Mouse (Mus musculus) E14TG2a.4 (cell line): ENCODE data around the gene Vcl.

Experiments used
- H3K27me3 ChIP-seq: 2 replicates; pipeline ENCODE4 v1.6.1; 2014; ENCODE audit warnings: low read length, control low read depth; ENCODE audit not compliant: insufficient read depth
- H3K36me3 ChIP-seq: 2 replicates; pipeline ENCODE4 v1.6.1; 2014; ENCODE audit warnings: low read length, control low read depth; ENCODE audit not compliant: insufficient read depth
- H3K4me1 ChIP-seq: replicated peaks from 2 replicates; pipeline ENCODE4 v1.6.1; 2014; ENCODE audit warnings: low read depth, low read length, control low read depth
- H3K4me3 ChIP-seq: replicated peaks from 2 replicates; pipeline ENCODE4 v1.5.1; 2014; ENCODE audit warnings: mild to moderate bottlenecking, low read length
- H3K9me3 ChIP-seq: 2 replicates; pipeline ENCODE4 v1.6.1; 2014; ENCODE audit warnings: low read length, control low read depth
- CTCF ChIP-seq: conservative IDR thresholded peaks from 2 replicates; pipeline ENCODE4 v1.5.1; 2014; ENCODE audit warnings: low read length
- NANOG ChIP-seq: IDR thresholded peaks from 2 replicates; pipeline ENCODE4 v1.6.1; 2014; ENCODE audit warnings: borderline replicate concordance, low read length, mixed read lengths
- POU5F1 ChIP-seq: IDR thresholded peaks from 2 replicates; pipeline ENCODE4 v1.6.1; 2014; ENCODE audit warnings: low read length, borderline replicate concordance

Gene Vcl

DNA sequence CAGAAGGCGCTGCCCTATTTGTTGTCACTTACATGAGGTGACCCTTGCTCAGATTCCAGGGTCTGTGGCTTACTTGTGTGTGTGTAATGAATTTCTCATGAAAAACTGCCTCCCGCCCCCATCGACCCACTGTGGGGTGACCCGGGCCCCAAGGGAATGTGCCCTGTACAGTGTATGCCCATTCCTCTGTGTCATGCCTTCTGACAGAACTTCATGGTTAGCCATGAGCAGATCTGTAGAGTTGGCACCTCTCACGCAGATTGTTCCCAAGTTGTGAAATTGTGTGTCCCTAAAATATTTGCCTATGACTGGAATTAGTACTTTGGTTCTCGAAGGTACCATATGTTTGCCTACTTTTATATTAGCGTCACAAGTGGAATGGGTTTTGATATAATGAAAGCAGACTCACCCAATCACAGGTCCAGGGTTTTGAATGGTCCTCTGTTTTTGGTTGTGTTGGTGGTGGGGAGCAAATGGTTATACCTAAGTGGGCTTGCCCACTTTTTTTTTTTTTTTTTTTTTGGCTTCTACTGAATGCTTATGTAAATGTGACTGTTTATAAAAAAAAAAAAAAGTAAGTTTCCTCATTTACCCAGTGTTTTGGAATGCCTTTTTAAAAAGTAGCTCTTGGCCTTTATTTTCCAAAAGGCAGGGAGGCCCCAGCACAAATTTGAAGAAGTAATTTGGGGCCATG lies 147.4 kb downstream of the Vcl start:
- Histone ChIP-seq H3K9me3 (no peaks in the 10 kb centered on the region), H3K27me3 (peaks cover 7% of the 10 kb centered on the region; the same call in 1 of the 2 replicates)

DNA sequence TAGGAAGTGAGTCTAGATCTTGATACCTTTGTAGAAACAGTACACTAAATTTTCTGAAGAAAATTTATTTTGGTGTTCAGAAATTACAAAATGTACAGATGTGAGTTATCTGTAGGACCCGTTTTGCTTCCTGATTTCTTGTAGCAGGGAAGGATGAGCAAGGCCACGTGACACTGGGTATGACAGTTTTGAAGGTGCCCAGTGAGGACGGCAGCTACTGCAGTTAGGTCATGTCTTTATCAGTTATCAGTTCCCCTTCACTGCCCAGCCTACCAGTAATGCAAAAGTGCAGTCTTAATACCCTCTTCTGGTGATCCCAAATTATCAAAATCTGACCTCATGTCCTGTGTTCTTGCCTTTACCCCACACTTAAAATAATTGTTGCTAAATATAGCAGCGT lies 148.7 kb downstream of the Vcl start:
- H3K27me3 ChIP-seq, result peaks cover 7% of the 10 kb centered on the region; the same call in 1 of the 2 replicates
- no peaks in the 10 kb centered on the region for H3K36me3 ChIP-seq
- H3K4me3 ChIP-seq, result no peak overlapping the region
- H3K9me3 ChIP-seq, result no peaks in the 10 kb centered on the region
- H3K4me1 ChIP-seq, result peaks cover 49% of the 10 kb centered on the region
- TF ChIP-seq CTCF (no peak), POU5F1 (no peak), NANOG (no peak)

More for the DNA sequence above, 147.4 kb downstream of the Vcl start:
- no peak for TF ChIP-seq CTCF
- no peak for TF ChIP-seq NANOG
- TF ChIP-seq POU5F1, result no peak
- H3K36me3 ChIP-seq, result no peaks in the 10 kb centered on the region
- peak overlapping the region; percentile 86 for H3K4me3 ChIP-seq
- H3K4me1 ChIP-seq, result peaks cover 40% of the 10 kb centered on the region

DNA sequence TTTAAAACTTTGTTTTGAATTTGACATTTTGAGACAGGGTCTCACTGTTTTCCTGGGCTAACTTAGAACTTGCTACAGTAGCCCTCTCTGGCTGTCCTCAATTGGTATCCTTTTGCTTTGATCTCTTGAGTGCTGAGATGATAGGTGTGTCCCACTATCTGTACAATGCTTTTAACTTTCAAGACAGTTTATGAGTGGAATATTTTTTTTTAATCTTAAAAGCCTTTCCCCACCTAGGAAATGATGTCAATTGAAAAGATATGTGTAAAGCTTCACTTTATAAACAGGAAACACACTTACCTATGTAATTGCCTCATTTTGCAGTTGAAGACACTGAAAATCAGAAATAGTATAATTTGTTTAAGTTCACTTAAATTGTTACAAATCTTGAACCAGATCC lies 149.3 kb downstream of the Vcl start:
- Histone ChIP-seq H3K27me3 (peaks cover 7% of the 10 kb centered on the region; the same call in 1 of the 2 replicates), H3K9me3 (no peaks in the 10 kb centered on the region), H3K4me1 (peaks cover 50% of the 10 kb centered on the region), H3K36me3 (no peaks in the 10 kb centered on the region), H3K4me3 (no peak overlapping the region)
- TF ChIP-seq CTCF (no peak), NANOG (no peak), POU5F1 (no peak)

DNA sequence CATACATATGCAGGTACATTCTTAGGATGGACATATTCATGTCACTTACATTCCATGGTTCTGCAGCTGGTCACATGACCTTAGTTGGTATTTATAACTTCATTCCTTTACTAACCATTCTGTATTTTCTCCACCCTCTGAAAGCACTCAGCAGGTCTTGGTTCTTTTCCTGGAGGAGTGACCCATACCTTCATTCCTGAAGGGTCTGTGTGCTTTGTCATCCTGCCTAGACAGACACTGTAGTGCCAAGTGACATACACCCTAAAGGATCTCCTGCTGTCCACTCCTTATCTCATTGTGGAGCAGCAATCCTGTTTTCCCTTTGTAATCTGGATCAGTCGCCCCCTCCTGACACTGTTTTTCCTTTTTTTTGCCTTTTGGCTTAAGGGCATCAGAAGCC lies 153.6 kb downstream of the Vcl start:
- peaks cover 11% of the 10 kb centered on the region; the same call in 1 of the 2 replicates for H3K27me3 ChIP-seq
- H3K4me1 ChIP-seq, result peaks cover 47% of the 10 kb centered on the region
- H3K4me3 ChIP-seq, result no peak overlapping the region
- 0 out of 2 replicates have a peak, but pooled peaks cover 4% of the 10 kb centered on the region for H3K36me3 ChIP-seq
- H3K9me3 ChIP-seq, result no peaks in the 10 kb centered on the region
- TF ChIP-seq NANOG (no peak), CTCF (no peak), POU5F1 (no peak)
